Mouse (Mus musculus) neural tube, embryonic 11.5 days (tissue): ENCODE data around the gene Epha7. TPM values are rescaled to one million over a fixed set of nuclear protein-coding genes. Genes with fewer than 3 reads are reported as not detected.

Experiments
- ATAC-seq: fragments of 200-750 bp; cut with Nextera tagmentation; 2 replicates; pipeline ENCODE4 v1.8.0; 2017; ENCODE audit warnings: moderate number of reproducible peaks, mild to moderate bottlenecking, moderate TSS enrichment, moderate library complexity; ENCODE audit not compliant: insufficient read depth, low FRiP score, low TSS enrichment
- DNase-seq: peaks from one replicate; pipeline ENCODE4 v3.0.0-alpha.2; 2015; ENCODE audit warnings: low spot score
- H3K27ac ChIP-seq: fragments of 300-500 bp; sonication (generic); 2 replicates; pipeline ENCODE4 v1.5.1; 2014; ENCODE audit warnings: low read depth, mild to moderate bottlenecking, low read length
- H3K27me3 ChIP-seq: fragments of 300-500 bp; sonication (generic); 2 replicates; pipeline ENCODE4 v1.6.1; 2014; ENCODE audit warnings: mild to moderate bottlenecking, low read length, mixed read lengths; ENCODE audit not compliant: control insufficient read depth, insufficient read depth
- H3K36me3 ChIP-seq: fragments of 300-500 bp; sonication (generic); 2 replicates; pipeline ENCODE4 v1.6.1; 2014; ENCODE audit warnings: mild to moderate bottlenecking, low read length, moderate library complexity, mixed read lengths; ENCODE audit not compliant: control insufficient read depth, insufficient read depth
- H3K4me1 ChIP-seq: fragments of 300-500 bp; sonication (generic); 2 replicates; pipeline ENCODE4 v1.6.1; 2014; ENCODE audit warnings: low read length, mixed read lengths; ENCODE audit not compliant: control insufficient read depth, insufficient read depth
- H3K4me2 ChIP-seq: fragments of 300-500 bp; sonication (generic); 2 replicates; pipeline ENCODE4 v1.6.1; 2014; ENCODE audit warnings: low read depth, mild to moderate bottlenecking, moderate library complexity
- H3K4me3 ChIP-seq: fragments of 300-500 bp; sonication (generic); 2 replicates; pipeline ENCODE4 v1.5.1; 2014; ENCODE audit warnings: low read depth, low read length
- H3K9ac ChIP-seq: fragments of 300-500 bp; sonication (generic); 2 replicates; pipeline ENCODE4 v1.6.1; 2014; ENCODE audit warnings: mild to moderate bottlenecking, low read length
- H3K9me3 ChIP-seq: fragments of 300-500 bp; sonication (generic); 2 replicates; pipeline ENCODE4 v1.6.1; 2016; ENCODE audit warnings: low read length; ENCODE audit not compliant: control insufficient read depth
- WGBS: fragments of 180-500 bp; shearing (Covaris S2); extraction: QIAGEN DNeasy Blood & Tissue Kit; methylation state at CpG from one replicate; pipeline ENCODE4 v1.1.7; 2014; 5-methylcytosine and 5-hydroxymethylcytosine counted together
- polyA plus RNA-seq: library from polyadenylated mRNA; unstranded; fragments of >200 nt; fragmentation: Nextera tagmentation; extraction: Ambion mirVana; gene quantifications from 2 replicates; pipeline ENCODE4 v1.2.1, GENCODE M21; 2014

Gene Epha7
- polyA plus RNA-seq, 1 experiment from 2014 or later = 60.3 TPM

DNA sequence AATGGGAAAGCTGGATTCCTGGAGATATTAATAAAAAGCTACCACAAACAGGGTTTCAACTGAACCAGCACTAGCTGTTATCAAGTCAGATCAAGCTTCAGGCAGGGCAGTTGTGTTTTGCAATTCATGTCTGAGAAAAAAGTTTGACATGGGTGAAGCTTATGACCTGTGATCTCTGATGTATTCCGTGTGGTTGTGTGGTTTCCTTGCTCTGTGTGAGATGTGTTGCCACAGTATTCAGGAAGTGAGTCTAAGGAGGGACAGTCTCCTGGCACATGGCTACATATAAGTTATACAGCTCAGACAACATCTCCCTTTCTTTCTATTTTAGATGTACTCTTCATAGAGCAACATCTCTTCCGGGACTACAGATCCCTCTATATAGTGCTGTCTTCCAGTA lies 99.1 kb downstream of the Epha7 start:
- Histone ChIP-seq H3K9ac (no peak overlapping the region), H3K27ac (no peak overlapping the region), H3K4me3 (no peak overlapping the region), H3K4me1 (no peaks in the 10 kb centered on the region), H3K9me3 (no peaks in the 10 kb centered on the region), H3K27me3 (no peaks in the 10 kb centered on the region), H3K36me3 (no peaks in the 10 kb centered on the region), H3K4me2 (no peak overlapping the region)
- no peak for ATAC-seq
- no peak for DNase-seq
- 82% methylated on average over 2 of the region's 2 CpGs for WGBS

DNA sequence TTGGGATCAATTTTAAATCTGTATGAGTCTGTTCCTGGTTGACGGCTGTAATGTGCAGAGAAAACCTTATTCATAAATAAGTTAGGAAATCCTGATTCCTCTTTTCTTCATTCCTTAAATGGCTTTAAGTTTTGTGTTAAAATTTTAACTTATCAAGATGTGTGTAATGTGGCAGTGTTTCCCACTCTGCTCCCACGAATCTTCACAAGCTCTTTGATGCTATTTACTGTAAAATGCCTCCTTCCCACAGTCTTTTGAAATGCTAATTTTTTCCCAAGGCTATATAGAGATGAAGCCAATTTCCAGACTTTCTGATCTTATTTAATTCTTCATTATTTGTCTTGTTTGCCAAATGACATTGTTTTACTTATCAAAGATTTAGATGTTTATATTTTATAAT lies 100.7 kb downstream of the Epha7 start:
- 69% methylated on average over 2 of the region's 2 CpGs for WGBS
- Histone ChIP-seq H3K36me3 (no peaks in the 10 kb centered on the region), H3K4me1 (no peaks in the 10 kb centered on the region), H3K9ac (no peak overlapping the region), H3K9me3 (no peaks in the 10 kb centered on the region), H3K27ac (no peak overlapping the region), H3K27me3 (no peaks in the 10 kb centered on the region), H3K4me3 (no peak overlapping the region), H3K4me2 (no peak overlapping the region)
- DNase-seq (no peak), ATAC-seq (no peak)

DNA sequence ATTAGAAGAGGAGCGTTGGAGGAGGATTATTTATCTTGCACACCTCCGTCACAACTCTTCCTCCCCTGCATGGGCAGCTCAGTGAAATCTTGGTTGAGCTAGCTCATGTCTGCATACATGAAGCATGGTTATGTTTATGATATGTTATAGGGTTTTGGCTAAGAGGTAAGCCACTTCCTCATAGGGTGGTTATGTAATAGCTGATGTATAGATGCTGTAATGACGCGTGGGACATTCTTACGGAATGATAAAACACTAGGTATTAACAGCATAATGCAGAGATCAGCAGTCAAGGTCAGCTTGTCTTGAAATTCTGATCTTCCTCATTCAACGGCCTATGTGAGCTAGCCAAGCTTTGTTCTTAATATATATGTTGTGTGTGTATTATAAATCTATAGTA lies 107.7 kb downstream of the Epha7 start:
- Histone ChIP-seq H3K4me3 (no peak overlapping the region), H3K4me1 (no peaks in the 10 kb centered on the region), H3K27me3 (no peaks in the 10 kb centered on the region), H3K9ac (no peak overlapping the region), H3K36me3 (no peaks in the 10 kb centered on the region), H3K9me3 (no peaks in the 10 kb centered on the region), H3K27ac (no peak overlapping the region), H3K4me2 (no peak overlapping the region)
- ATAC-seq = no peak
- DNase-seq = no peak
- 84% methylated on average over 6 of the region's 6 CpGs for WGBS

DNA sequence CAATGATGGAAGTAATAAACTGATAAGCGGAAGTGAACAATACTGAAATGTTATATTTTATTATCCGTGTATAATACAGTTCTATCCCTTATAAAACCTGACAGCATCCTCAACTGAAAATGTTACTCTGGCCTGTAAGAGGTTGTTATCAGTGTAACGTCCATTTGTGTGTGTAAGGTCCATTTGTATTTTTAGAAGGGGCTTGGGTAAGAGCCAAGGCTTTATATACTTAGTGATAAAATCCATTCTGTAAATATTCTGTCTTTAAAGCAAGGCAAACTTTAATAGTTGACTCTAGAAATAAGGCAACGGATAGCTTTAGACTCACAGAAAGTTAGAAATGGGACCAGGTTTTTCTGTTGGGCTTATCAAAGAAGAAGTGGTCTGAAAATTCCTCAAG lies 113.1 kb downstream of the Epha7 start:
- Histone ChIP-seq H3K36me3 (no peaks in the 10 kb centered on the region), H3K27me3 (no peaks in the 10 kb centered on the region), H3K4me1 (no peaks in the 10 kb centered on the region), H3K9me3 (no peaks in the 10 kb centered on the region), H3K27ac (no peak overlapping the region), H3K4me2 (no peak overlapping the region), H3K4me3 (no peak overlapping the region), H3K9ac (no peak overlapping the region)
- DNase-seq (no peak), ATAC-seq (no peak)
- WGBS = 89% methylated on average over 4 of the region's 4 CpGs

DNA sequence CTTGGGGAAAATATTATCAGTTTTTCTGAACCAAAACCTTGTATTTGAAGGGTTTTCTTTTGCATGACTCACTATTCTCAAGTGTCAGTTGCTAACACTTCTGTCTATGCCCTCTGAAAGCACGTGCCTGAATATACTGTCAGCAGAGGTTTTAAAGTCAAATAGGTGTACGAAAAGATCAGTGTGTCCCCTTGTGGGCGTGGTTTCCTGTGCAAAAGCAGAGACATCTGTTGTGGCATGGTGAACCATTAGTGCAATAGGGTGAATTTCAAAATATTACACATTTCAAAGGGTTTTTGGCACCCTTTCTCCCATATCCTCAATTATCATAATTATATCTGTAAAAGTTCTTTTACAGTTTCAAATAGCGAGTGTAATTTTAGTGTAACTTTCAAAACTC lies 120.5 kb downstream of the Epha7 start:
- WGBS = 86% methylated on average over 4 of the region's 4 CpGs

DNA sequence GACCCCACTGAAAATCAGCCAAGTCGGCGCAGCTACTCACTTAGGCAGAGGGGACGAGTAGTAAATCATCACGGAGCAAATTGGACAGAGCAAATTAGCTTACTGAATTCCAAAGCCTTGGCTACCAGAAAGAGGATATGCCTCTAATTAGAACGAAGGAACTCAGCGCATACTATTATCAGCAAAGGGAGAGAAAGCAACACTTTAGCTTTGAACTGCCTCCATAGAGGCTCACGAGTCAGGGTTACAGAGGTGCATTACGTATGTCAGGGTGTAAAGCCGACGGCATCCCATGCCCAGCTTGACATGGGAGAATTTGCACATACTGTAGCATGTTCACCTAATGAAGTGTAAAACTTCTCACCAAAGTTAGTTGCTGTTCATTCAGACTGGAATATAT lies 121.9 kb downstream of the Epha7 start:
- WGBS = 69% methylated on average over 10 of the region's 10 CpGs
- H3K27ac ChIP-seq = no peak overlapping the region

More for the DNA sequence above, 120.5 kb downstream of the Epha7 start:
- no peak overlapping the region for H3K4me3 ChIP-seq
- H3K9me3 ChIP-seq = no peaks in the 10 kb centered on the region
- no peak for DNase-seq
- no peaks in the 10 kb centered on the region for H3K4me1 ChIP-seq
- no peaks in the 10 kb centered on the region for H3K36me3 ChIP-seq
- H3K9ac ChIP-seq = no peak overlapping the region
- no peak for ATAC-seq
- H3K4me2 ChIP-seq = no peak overlapping the region
- no peaks in the 10 kb centered on the region for H3K27me3 ChIP-seq
- no peak overlapping the region for H3K27ac ChIP-seq

DNA sequence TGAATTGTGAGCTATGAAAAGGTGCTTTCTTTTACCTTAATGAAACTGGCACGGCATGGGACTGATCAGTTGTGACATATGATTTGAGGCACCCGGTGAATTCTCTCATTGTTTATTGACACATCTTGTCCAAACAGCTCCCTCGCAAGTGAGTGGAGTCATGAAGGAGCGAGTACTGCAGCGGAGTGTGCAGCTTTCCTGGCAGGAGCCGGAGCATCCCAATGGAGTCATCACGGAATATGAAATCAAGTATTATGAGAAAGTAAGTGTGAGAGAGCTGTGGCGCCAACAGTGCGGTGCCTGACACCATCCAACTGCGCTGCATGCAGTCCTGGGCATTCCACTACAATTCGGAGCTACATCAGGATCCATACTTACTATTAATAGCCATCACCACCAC lies 122.6 kb downstream of the Epha7 start:
- no peaks in the 10 kb centered on the region for H3K36me3 ChIP-seq
- H3K27me3 ChIP-seq = no peaks in the 10 kb centered on the region
- no peaks in the 10 kb centered on the region for H3K4me1 ChIP-seq
- H3K9ac ChIP-seq = no peak overlapping the region
- no peak overlapping the region for H3K4me3 ChIP-seq
- H3K9me3 ChIP-seq = no peaks in the 10 kb centered on the region
- H3K27ac ChIP-seq = no peak overlapping the region
- 80% methylated on average over 11 of the region's 11 CpGs for WGBS
- ATAC-seq = no peak
- no peak for DNase-seq
- no peak overlapping the region for H3K4me2 ChIP-seq

More for the DNA sequence above, 121.9 kb downstream of the Epha7 start:
- peak; percentile 48; the same call in 1 of the 2 replicates for ATAC-seq
- no peaks in the 10 kb centered on the region for H3K9me3 ChIP-seq
- no peak overlapping the region for H3K9ac ChIP-seq
- H3K36me3 ChIP-seq = no peaks in the 10 kb centered on the region
- H3K4me2 ChIP-seq = no peak overlapping the region
- H3K4me3 ChIP-seq = no peak overlapping the region
- DNase-seq = no peak
- no peaks in the 10 kb centered on the region for H3K4me1 ChIP-seq
- no peaks in the 10 kb centered on the region for H3K27me3 ChIP-seq

DNA sequence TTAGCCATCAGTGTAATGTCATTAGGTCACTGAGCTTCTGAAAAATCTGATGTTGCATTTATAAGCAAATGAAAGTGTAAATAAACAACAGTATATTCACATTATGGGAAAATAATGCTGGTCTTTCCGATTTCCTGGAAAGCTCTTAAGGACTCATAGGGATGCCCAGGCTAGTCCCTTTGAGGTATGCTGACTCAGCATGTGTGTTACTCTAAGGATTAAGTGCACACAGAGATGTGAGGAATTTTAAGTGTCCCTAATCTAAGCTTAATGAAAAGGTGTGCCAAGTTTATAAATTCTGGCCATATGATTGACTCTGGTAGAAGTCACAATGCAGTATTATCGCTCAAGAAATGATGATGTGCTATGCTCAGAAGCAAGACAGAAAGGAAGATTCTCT lies 127.8 kb downstream of the Epha7 start:
- H3K27ac ChIP-seq = no peak overlapping the region
- H3K9ac ChIP-seq = no peak overlapping the region
- DNase-seq = no peak
- 92% methylated on average over 2 of the region's 2 CpGs for WGBS
- no peaks in the 10 kb centered on the region for H3K9me3 ChIP-seq
- no peaks in the 10 kb centered on the region for H3K36me3 ChIP-seq
- no peak overlapping the region for H3K4me2 ChIP-seq
- H3K27me3 ChIP-seq = no peaks in the 10 kb centered on the region
- no peaks in the 10 kb centered on the region for H3K4me1 ChIP-seq
- H3K4me3 ChIP-seq = no peak overlapping the region
- no peak for ATAC-seq

DNA sequence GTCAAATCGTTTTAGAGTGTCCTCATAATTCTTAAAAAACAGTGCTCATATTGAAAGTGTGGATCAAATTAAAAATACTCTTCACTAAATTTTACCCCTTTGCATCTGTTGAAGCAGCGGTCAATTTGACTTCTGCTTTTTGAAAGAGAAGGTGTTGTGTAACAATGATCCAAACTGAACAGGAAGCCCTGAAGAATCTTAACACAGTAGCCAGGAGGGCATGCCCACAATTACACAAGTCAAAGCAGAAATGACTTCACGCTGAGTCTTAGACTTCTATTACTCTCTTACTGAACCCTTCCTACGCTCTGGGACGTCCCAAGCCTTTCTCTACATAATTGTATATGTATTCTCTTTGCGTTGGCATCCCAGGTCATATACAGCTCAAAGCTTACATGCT lies 131.3 kb downstream of the Epha7 start:
- H3K9me3 ChIP-seq = no peaks in the 10 kb centered on the region
- 83% methylated on average over 6 of the region's 6 CpGs for WGBS
- DNase-seq (no peak), ATAC-seq (no peak)
- H3K27me3 ChIP-seq = no peaks in the 10 kb centered on the region
- no peaks in the 10 kb centered on the region for H3K4me1 ChIP-seq
- no peaks in the 10 kb centered on the region for H3K36me3 ChIP-seq
- no peak overlapping the region for H3K27ac ChIP-seq
- no peak overlapping the region for H3K4me3 ChIP-seq
- H3K4me2 ChIP-seq = no peak overlapping the region
- H3K9ac ChIP-seq = no peak overlapping the region
